Mouse (Mus musculus) kidney, embryonic 16.5 days (tissue): ENCODE data around the gene Usp37. TPM values are rescaled to one million over a fixed set of nuclear protein-coding genes. Genes with fewer than 3 reads are reported as not detected.

Source experiments
- ATAC-seq: fragments of 200-750 bp; cut with Nextera tagmentation; 2 replicates; pipeline ENCODE4 v1.8.0; 2017; ENCODE audit warnings: moderate TSS enrichment; ENCODE audit not compliant: low FRiP score, low TSS enrichment
- H3K27ac ChIP-seq: fragments of 300-500 bp; sonication (generic); 2 replicates; pipeline ENCODE4 v1.5.1; 2014; ENCODE audit warnings: low read length
- H3K27me3 ChIP-seq: fragments of 300-500 bp; sonication (generic); 2 replicates; pipeline ENCODE4 v1.6.1; 2014; ENCODE audit warnings: low read length, control low read depth, mixed read lengths; ENCODE audit not compliant: insufficient read depth
- H3K36me3 ChIP-seq: fragments of 300-500 bp; sonication (generic); 2 replicates; pipeline ENCODE4 v1.6.1; 2014; ENCODE audit warnings: low read length, control low read depth, mixed read lengths; ENCODE audit not compliant: insufficient read depth
- H3K4me1 ChIP-seq: fragments of 300-500 bp; sonication (generic); 2 replicates; pipeline ENCODE4 v1.6.1; 2014; ENCODE audit warnings: low read length, control low read depth, mixed read lengths; ENCODE audit not compliant: insufficient read depth
- H3K4me2 ChIP-seq: fragments of 300-500 bp; sonication (generic); replicated peaks from 2 replicates; pipeline ENCODE4 v1.6.1; 2014; ENCODE audit warnings: low read depth, low read length
- H3K4me3 ChIP-seq: fragments of 300-500 bp; sonication (generic); 2 replicates; pipeline ENCODE4 v1.5.1; 2014; ENCODE audit warnings: mild to moderate bottlenecking, low read length
- H3K9ac ChIP-seq: fragments of 300-500 bp; sonication (generic); replicated peaks from 2 replicates; pipeline ENCODE4 v1.6.1; 2014; ENCODE audit warnings: low read length
- H3K9me3 ChIP-seq: fragments of 300-500 bp; sonication (generic); 2 replicates; pipeline ENCODE4 v1.6.1; 2016; ENCODE audit warnings: low read length, control low read depth
- WGBS: fragments of 180-500 bp; shearing (Covaris S2); extraction: QIAGEN DNeasy Blood & Tissue Kit; methylation state at CpG from one replicate; pipeline ENCODE4 v1.1.7; 2014; 5-methylcytosine and 5-hydroxymethylcytosine counted together
- polyA plus RNA-seq: library from polyadenylated mRNA; unstranded; fragments of >200 nt; fragmentation: Nextera tagmentation; extraction: Ambion mirVana; gene quantifications from 2 replicates; pipeline ENCODE4 v1.2.1, GENCODE M21; 2015

Gene Usp37
- polyA plus RNA-seq, 1 experiment from 2014 or later, result 31.5 TPM

GRCm38 (mm10) chr1:74393010-74393409 lies 151.1 kb downstream of the Usp37 start:
- Histone ChIP-seq H3K9ac (peak overlapping the region; percentile 100), H3K36me3 (peaks cover 22% of the 10 kb centered on the region), H3K27me3 (no peaks in the 10 kb centered on the region), H3K9me3 (no peaks in the 10 kb centered on the region), H3K4me2 (peak overlapping the region; percentile 98), H3K4me1 (peaks cover 41% of the 10 kb centered on the region), H3K27ac (peak overlapping the region; percentile 99), H3K4me3 (peak overlapping the region; percentile 93)
- no peak for ATAC-seq
- WGBS, result 44% methylated on average over 7 of the region's 7 CpGs

GRCm38 (mm10) chr1:74392446-74392994 lies 151.6 kb downstream of the Usp37 start:
- 2% methylated on average over 16 of the region's 16 CpGs for WGBS
- peak overlapping the region; percentile 99 for H3K27ac ChIP-seq
- peak overlapping the region; percentile 100 for H3K9ac ChIP-seq
- no peaks in the 10 kb centered on the region for H3K27me3 ChIP-seq
- ATAC-seq, result peak; percentile 13
- H3K9me3 ChIP-seq, result no peaks in the 10 kb centered on the region
- H3K4me2 ChIP-seq, result peak overlapping the region; percentile 98
- peak overlapping the region; percentile 93 for H3K4me3 ChIP-seq
- peaks cover 43% of the 10 kb centered on the region for H3K4me1 ChIP-seq
- H3K36me3 ChIP-seq, result peaks cover 22% of the 10 kb centered on the region

- Histone ChIP-seq H3K4me2 (peak overlapping the region; percentile 98), H3K4me1 (peaks cover 47% of the 10 kb centered on the region), H3K36me3 (peaks cover 22% of the 10 kb centered on the region), H3K27ac (peak overlapping the region; percentile 99), H3K4me3 (peak overlapping the region; percentile 93), H3K27me3 (no peaks in the 10 kb centered on the region), H3K9me3 (no peaks in the 10 kb centered on the region), H3K9ac (peak overlapping the region; percentile 100)
- ATAC-seq, result peak; percentile 34
- 0% methylated on average over 45 of the region's 63 CpGs for WGBS
These were observed 152.1 kb downstream of the Usp37 start for GRCm38 (mm10) chr1:74391844-74392441.

- Histone ChIP-seq H3K27ac (peak within 1 kb of the TSS; percentile 99), H3K4me3 (peak within 1 kb of the TSS; percentile 93), H3K27me3 (no peaks in the 10 kb centered on the region), H3K36me3 (peaks cover 22% of the 10 kb centered on the region), H3K4me2 (peak within 1 kb of the TSS; percentile 98), H3K9me3 (no peaks in the 10 kb centered on the region), H3K4me1 (peaks cover 49% of the 10 kb centered on the region), H3K9ac (peak within 1 kb of the TSS; percentile 100)
- 3% methylated on average over 43 of the region's 51 CpGs for WGBS
- peak; percentile 72 for ATAC-seq
These were observed 152.9 kb downstream of the Usp37 start, which contains the start of gene Ctdsp1 for GRCm38 (mm10) chr1:74390924-74391748. Gene Ctdsp1 (plus strand): TSS chr1:74391509.

- Histone ChIP-seq H3K9ac (peak overlapping the region; percentile 59), H3K27me3 (no peaks in the 10 kb centered on the region), H3K27ac (peak overlapping the region; percentile 99), H3K4me3 (peak overlapping the region; percentile 93), H3K9me3 (no peaks in the 10 kb centered on the region), H3K4me2 (peak overlapping the region; percentile 98), H3K4me1 (peaks cover 49% of the 10 kb centered on the region), H3K36me3 (peaks cover 21% of the 10 kb centered on the region)
- 4% methylated on average over 21 of the region's 21 CpGs for WGBS
- no peak for ATAC-seq
These were observed 153.7 kb downstream of the Usp37 start for GRCm38 (mm10) chr1:74390287-74390906.

- peak overlapping the region; percentile 98 for H3K4me2 ChIP-seq
- H3K9ac ChIP-seq, result peak overlapping the region; percentile 59
- H3K9me3 ChIP-seq, result no peaks in the 10 kb centered on the region
- peaks cover 16% of the 10 kb centered on the region for H3K36me3 ChIP-seq
- H3K4me1 ChIP-seq, result peaks cover 49% of the 10 kb centered on the region
- 5% methylated on average over 29 of the region's 29 CpGs for WGBS
- ATAC-seq, result no peak
- peak overlapping the region; percentile 99 for H3K27ac ChIP-seq
- H3K27me3 ChIP-seq, result no peaks in the 10 kb centered on the region
- peak overlapping the region; percentile 93 for H3K4me3 ChIP-seq
These were observed 154.2 kb downstream of the Usp37 start for GRCm38 (mm10) chr1:74389831-74390286.

- H3K27ac ChIP-seq, result peak overlapping the region; percentile 100; the same call in 1 of the 2 replicates
- H3K9ac ChIP-seq, result no peak overlapping the region
- no peak for ATAC-seq
- no peaks in the 10 kb centered on the region for H3K9me3 ChIP-seq
- peaks cover 41% of the 10 kb centered on the region for H3K4me1 ChIP-seq
- WGBS, result 77% methylated on average over 7 of the region's 7 CpGs
- no peak overlapping the region for H3K4me3 ChIP-seq
- no peak overlapping the region for H3K4me2 ChIP-seq
- H3K36me3 ChIP-seq, result 0 out of 2 replicates have a peak, but pooled peaks cover 2% of the 10 kb centered on the region
- H3K27me3 ChIP-seq, result no peaks in the 10 kb centered on the region
These were observed 155.6 kb downstream of the Usp37 start for GRCm38 (mm10) chr1:74388398-74388920.

- no peak for ATAC-seq
- WGBS, result 59% methylated on average over 15 of the region's 15 CpGs
These were observed 156.6 kb downstream of the Usp37 start for GRCm38 (mm10) chr1:74387386-74387988.

More at GRCm38 (mm10) chr1:74387386-74387988, 156.6 kb downstream of the Usp37 start:
- H3K9ac ChIP-seq, result peak overlapping the region; percentile 79
- H3K27me3 ChIP-seq, result no peaks in the 10 kb centered on the region
- H3K9me3 ChIP-seq, result no peaks in the 10 kb centered on the region
- H3K27ac ChIP-seq, result peak overlapping the region; percentile 100
- H3K4me1 ChIP-seq, result peaks cover 31% of the 10 kb centered on the region
- H3K36me3 ChIP-seq, result no peaks in the 10 kb centered on the region
- H3K4me2 ChIP-seq, result peak overlapping the region; percentile 57
- H3K4me3 ChIP-seq, result peak overlapping the region; percentile 61
